Mouse (Mus musculus) testis, postnatal 14 days (tissue): ENCODE measurements around the gene Polr2i.
"Not testable (repeated sequence)": the region's sequence is repeated elsewhere in the genome, so short reads cannot be mapped to it uniquely, and the experiment has no call there.

ENCODE experiments used
- DNase-seq: peaks from one replicate; pipeline ENCODE4 v3.0.0; 2021; ENCODE audit warnings: low spot score

Polr2i gene

GRCm38 (mm10) chr7:30205383-30205782 lies 26.4 kb upstream of the Polr2i start:
- no peak for DNase-seq

- DNase-seq: not testable (repeated sequence)
These were observed 25.4 kb upstream of the Polr2i start for GRCm38 (mm10) chr7:30206364-30206763.

- DNase-seq: no peak
These were observed 20.7 kb upstream of the Polr2i start for GRCm38 (mm10) chr7:30211025-30211424.

- DNase-seq: peak; percentile 83
These were observed 17.9 kb upstream of the Polr2i start for GRCm38 (mm10) chr7:30213881-30214280.

GRCm38 (mm10) chr7:30215875-30216274 lies 15.9 kb upstream of the Polr2i start:
- no peak for DNase-seq

- DNase-seq: peak; percentile 61
These were observed 15.0 kb upstream of the Polr2i start for GRCm38 (mm10) chr7:30216723-30217151.

GRCm38 (mm10) chr7:30217277-30217676 lies 14.5 kb upstream of the Polr2i start:
- DNase-seq: no peak

GRCm38 (mm10) chr7:30219293-30220007 lies 12.3 kb upstream of the Polr2i start:
- DNase-seq: peak; percentile 39

GRCm38 (mm10) chr7:30220008-30220356 lies 11.8 kb upstream of the Polr2i start:
- DNase-seq: no peak

GRCm38 (mm10) chr7:30221433-30221832 lies 10.3 kb upstream of the Polr2i start:
- no peak for DNase-seq

GRCm38 (mm10) chr7:30222205-30222604 lies 9.5 kb upstream of the Polr2i start:
- DNase-seq: no peak

GRCm38 (mm10) chr7:30224206-30224605 lies 7.5 kb upstream of the Polr2i start:
- no peak for DNase-seq

GRCm38 (mm10) chr7:30231328-30231668 lies 450 bp upstream of the Polr2i start:
- DNase-seq: no peak

- DNase-seq: peak; percentile 61
These were observed 942 bp downstream of the Polr2i start for GRCm38 (mm10) chr7:30232631-30233148.

GRCm38 (mm10) chr7:30233387-30233786 lies 1.6 kb downstream of the Polr2i start:
- DNase-seq: peak; percentile 27

GRCm38 (mm10) chr7:30234276-30234858 lies 2.6 kb downstream of the Polr2i start:
- no peak for DNase-seq

GRCm38 (mm10) chr7:30235091-30235490 lies 3.3 kb downstream of the Polr2i start:
- DNase-seq: no peak

GRCm38 (mm10) chr7:30235625-30236024 lies 3.9 kb downstream of the Polr2i start, which contains the start of gene Ovol3:
Ovol3 (minus strand) TSS chr7:30235725.
- DNase-seq: no peak

GRCm38 (mm10) chr7:30237374-30237773 lies 5.6 kb downstream of the Polr2i start:
- not testable (repeated sequence) for DNase-seq

- peak; percentile 69 for DNase-seq
These were observed 20.5 kb downstream of the Polr2i start for GRCm38 (mm10) chr7:30251956-30252954.

GRCm38 (mm10) chr7:30265041-30265440 lies 33.3 kb downstream of the Polr2i start:
- DNase-seq: no peak

GRCm38 (mm10) chr7:30265531-30265930 lies 33.8 kb downstream of the Polr2i start:
- no peak for DNase-seq
